Mouse (Mus musculus): ENCODE results near the gene Rnf187. TPM values are rescaled to one million over a fixed set of nuclear protein-coding genes. Genes with fewer than 3 reads are reported as not detected.

Gene Rnf187
- 100 to 1,000 TPM; 150 to 151 TPM for total RNA-seq (2021)
- long read RNA-seq, experiment 1, transcript Rnf187-201 (4 exons, 1,949 nt): major isoform, 412 of 454 reads
- long read RNA-seq, experiment 1, partial matches to known transcripts: 18 of 454 reads
- long read RNA-seq, experiment 1, other reads (novel, unspliced or antisense): 24 of 454 reads
- long read RNA-seq, experiment 2, transcript Rnf187-201 (4 exons, 1,949 nt): major isoform, 367 of 428 reads
- long read RNA-seq, experiment 2, partial matches to known transcripts: 14 of 428 reads
- long read RNA-seq, experiment 2, other reads (novel, unspliced or antisense): 47 of 428 reads

DNA sequence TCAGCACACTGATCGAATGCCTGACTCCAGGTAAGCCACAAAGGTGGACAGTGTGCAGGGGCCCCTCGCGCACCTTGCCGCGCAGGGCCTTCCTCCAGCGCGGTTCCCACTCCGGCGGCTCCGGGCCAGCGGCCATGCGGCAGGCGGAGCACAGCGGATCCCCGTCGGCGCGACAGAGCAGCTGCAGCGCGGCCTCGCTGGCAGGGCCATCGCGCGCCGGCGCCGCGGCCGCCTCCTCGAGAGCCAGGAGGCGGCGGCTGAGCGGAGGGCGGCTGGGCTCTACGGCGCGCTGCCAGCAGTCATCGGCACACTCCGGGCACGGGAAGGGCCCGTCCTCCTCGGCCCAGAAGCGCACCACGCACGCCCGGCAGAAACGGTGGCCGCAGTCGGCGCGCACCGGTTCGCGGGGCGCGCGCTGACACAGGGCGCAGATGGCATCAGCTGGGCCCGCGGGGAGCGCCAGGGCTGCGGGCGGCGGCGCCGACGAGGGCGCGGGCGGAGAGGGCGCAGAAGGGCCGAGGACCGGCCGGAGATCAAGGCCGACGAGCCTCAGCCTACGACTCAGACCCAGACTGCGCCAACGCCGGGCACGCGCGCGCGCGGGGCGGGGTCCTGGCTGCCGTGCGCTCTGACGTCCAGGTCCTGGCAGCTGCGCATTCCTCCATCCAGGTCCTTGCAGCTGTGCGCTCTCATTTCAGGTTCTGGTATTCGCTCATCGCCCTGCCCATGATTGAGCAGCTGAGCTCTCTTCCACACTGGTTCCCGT, at the start of gene Rnf187:
TSS of gene Rnf187 (minus strand) at position 595 of the 766 bp plus-strand sequence.
- intact Hi-C loops (cut with DNase I): no loop called here
- DNase-seq: peak; percentile 93

DNA sequence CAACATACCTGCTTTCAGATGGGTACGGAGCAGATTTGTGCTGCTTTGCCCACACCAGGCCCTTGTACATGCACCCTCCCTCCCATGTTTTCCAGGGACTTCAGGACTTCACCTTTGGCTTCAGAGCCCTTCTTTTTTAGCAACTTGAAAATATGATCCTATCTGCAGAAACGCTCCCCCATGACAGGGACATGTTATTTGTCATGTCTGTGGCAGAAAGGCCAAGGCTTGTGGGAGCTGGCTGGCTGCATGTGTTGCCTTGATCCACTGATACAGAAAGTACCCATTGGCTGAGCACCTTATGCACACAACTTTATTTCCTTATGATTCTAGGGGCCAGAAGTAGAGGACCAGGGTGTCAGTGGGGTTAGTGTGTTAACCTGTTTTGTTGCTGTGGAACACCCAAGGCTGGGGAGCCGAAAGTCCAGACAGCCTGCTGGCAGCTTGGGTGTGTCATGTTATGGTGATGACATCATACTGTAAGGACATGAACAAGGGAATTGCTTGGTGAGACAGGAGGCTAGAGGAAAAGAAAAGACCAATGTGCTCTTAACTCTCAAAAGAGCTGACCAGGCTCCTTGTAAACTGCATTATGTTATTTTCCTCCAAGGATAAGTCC, 46.7 kb upstream of the Rnf187 start:
- intact Hi-C loops (cut with DNase I): no loop called here
- no peak for DNase-seq

DNA sequence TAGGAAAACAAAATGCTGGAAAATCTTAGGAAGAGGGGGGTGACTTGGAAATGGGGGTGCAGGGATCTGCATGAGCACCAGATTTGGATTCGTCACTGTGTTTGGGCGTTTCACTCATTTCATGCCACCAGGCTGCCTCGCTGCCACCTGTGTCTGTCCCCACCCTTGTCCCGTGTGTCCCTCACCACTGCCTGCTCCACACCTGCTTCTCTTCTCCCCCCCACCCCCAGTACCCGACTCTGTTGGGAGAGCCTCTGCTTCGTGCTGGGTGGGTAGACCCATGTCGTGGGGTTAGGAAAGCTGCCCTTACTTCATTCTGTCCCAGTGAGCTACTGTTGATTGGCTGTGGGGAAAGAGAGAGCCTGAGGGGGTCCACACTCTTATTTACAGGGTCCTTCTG, 45.9 kb upstream of the Rnf187 start:
- intact Hi-C loops (cut with DNase I): no loop called here
- DNase-seq: no peak

GRCm38 (mm10) chr11:58983691-58984341, 45.1 kb upstream of the Rnf187 start:
- DNase-seq: no peak

GRCm38 (mm10) chr11:58982471-58983097, 43.9 kb upstream of the Rnf187 start:
- DNase-seq: no peak
- intact Hi-C loops (cut with DNase I): no loop called here

More at GRCm38 (mm10) chr11:58983691-58984341, 45.1 kb upstream of the Rnf187 start:
- intact Hi-C loops (cut with DNase I): no loop called here

DNA sequence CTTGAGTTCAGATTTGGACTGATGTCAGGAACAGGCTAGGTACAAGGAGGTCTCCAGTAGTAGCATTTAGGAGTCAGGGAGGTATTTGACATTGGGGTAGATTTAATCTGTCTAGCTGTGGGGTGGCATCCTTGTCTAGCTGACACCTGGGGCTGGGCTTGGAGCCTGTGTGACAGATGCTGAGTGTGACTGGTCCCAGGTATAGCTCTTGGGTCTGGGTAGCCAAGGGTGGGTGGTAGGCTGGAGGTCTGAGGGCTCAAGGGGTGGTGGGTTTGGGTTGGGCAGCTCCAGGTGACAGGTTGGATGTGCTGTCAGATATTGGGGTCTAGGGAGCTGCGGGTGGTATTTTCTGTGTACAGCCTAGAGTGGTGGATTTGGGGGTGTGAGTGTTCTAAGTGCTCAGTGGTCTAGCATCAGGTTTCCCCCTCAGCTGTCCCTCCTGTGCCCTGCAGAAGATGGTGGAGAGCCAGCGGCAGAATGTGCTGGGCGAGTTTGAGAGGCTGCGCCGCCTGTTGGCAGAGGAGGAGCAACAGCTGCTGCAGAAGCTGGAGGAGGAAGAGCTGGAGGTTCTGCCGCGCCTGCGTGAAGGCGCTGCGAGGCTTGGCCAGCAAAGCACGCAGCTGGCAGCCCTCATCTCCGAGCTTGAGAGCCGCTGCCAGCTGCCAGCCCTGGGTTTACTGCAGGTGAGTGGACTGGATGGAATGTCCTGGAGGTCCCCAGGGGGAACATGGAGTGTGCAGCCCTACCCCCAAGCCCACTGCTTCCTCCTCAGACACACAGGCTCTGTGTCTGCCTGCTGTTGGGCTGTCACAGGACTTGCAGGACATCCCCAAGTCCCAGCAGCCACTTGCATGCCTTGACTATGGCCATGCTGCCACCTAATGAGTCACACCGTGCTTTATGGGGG, 43.1 kb upstream of the Rnf187 start:
- intact Hi-C loops (cut with DNase I): no loop called here
- peak; percentile 79 to 84 for DNase-seq

DNA sequence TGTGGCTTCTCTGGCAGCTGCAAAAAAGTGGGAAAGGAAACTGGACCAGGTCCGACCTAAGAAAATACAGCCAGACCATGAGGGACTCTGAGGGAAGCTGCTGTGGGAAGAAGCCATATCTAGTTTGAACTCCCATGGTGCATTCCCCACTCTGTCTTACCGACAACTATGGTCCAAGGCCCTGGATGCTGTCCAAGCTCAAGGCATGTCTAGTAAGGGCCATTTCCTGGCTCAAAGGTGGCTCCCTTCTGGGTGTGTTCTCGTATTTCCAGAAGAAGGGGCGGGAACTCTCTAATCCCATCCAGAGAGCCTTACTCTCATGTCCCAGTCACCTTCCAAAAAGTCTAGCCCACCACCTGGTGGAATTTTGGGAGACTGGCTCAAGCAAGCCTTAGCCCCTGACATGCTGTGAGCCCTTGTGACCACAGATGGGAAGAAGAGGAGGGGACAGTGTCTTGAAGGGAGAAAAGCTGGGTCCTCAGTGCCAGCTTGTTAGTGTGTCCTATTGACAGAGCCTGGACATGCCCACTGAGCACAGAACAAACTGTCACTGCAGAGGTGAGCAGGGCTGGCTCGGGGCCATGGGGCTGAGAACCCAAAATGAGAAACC, 41.8 kb upstream of the Rnf187 start:
- intact Hi-C loops (cut with DNase I): no loop called here
- no peak for DNase-seq

GRCm38 (mm10) chr11:58979661-58980060, 40.9 kb upstream of the Rnf187 start:
- intact Hi-C loops (cut with DNase I): no loop called here
- DNase-seq: no peak

GRCm38 (mm10) chr11:58979183-58979582, 40.5 kb upstream of the Rnf187 start:
- intact Hi-C loops (cut with DNase I): no loop called here
- DNase-seq: no peak

DNA sequence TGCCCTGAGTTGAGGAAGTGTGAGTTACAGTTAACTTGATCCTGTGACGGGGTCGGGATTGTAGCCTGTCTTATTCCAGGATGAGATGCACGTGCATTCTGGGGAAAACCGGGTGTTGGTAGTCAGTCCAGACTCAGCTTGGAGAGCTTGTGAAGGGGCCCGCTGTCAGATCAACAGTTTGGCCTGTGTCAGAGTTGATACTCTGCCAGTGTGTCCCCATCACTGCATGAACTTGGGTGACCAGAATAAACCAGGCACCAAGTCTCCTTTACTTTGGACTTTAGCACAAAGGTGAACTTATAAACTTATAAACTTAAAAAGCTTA, 40.0 kb upstream of the Rnf187 start:
- DNase-seq: no peak
- intact Hi-C loops (cut with DNase I): no loop called here

GRCm38 (mm10) chr11:58978027-58978705, 39.5 kb upstream of the Rnf187 start, which contains the start of gene Trim11:
Gene Trim11 (plus strand): TSS chr11:58978093.
- intact Hi-C loops (cut with DNase I): no loop called here
- peak; percentile 58 to 59 for DNase-seq

- intact Hi-C loops (cut with DNase I): no loop called here
- DNase-seq: no peak
These were observed 38.9 kb upstream of the Rnf187 start for GRCm38 (mm10) chr11:58977607-58978026.

GRCm38 (mm10) chr11:58977150-58977549, 38.4 kb upstream of the Rnf187 start:
- DNase-seq: no peak
- intact Hi-C loops (cut with DNase I): no loop called here

- intact Hi-C loops (cut with DNase I): loop anchor here (5.0 kb wide), 1 partner anchor 38 kb away; no protein-coding TSS in a partner anchor
- no peak for DNase-seq
These were observed 35.7 kb upstream of the Rnf187 start for GRCm38 (mm10) chr11:58974414-58974813.

GRCm38 (mm10) chr11:58971796-58972195, 33.1 kb upstream of the Rnf187 start:
- intact Hi-C loops (cut with DNase I): loop anchor here (5.0 kb wide), 1 partner anchor 41 kb away; no protein-coding TSS in a partner anchor
- DNase-seq: no peak

DNA sequence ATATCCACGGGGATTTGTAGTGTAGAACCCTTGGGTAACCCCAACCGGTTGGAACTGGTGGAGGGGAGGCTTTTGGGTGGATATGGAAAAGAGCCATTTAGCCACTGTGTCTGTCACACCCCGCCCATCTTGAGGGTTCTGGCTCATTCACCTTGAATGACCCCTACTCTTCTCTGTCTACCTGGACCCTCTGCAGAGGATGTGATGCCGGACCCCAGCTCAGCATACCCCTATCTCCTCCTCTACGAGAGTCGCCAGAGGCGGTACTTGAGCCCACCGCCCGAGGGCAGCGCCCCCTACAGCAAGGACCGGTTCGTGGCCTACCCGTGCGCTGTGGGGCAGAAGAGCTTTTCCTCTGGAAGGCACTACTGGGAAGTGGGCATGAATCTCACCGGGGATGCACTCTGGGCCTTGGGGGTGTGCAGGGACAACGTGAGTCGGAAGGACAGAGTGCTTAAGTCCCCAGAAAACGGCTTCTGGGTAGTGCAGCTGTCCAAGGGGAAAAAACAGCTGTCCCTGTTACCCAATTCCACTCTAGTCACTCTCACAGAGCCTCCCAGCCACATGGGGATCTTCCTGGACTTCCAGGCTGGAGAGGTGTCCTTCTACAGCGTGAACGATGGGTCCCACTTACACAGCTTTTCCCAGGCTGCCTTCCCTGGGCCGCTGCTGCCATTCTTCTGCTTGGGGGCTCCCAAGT, 32.3 kb upstream of the Rnf187 start:
- DNase-seq: no peak
- intact Hi-C loops (cut with DNase I): loop anchor here (5.0 kb wide), 1 partner anchor 41 kb away; no protein-coding TSS in a partner anchor

- intact Hi-C loops (cut with DNase I): loop anchor here (5.0 kb wide), 1 partner anchor 43 kb away; no protein-coding TSS in a partner anchor
- DNase-seq: no peak
These were observed 30.9 kb upstream of the Rnf187 start for GRCm38 (mm10) chr11:58969659-58970058.

DNA sequence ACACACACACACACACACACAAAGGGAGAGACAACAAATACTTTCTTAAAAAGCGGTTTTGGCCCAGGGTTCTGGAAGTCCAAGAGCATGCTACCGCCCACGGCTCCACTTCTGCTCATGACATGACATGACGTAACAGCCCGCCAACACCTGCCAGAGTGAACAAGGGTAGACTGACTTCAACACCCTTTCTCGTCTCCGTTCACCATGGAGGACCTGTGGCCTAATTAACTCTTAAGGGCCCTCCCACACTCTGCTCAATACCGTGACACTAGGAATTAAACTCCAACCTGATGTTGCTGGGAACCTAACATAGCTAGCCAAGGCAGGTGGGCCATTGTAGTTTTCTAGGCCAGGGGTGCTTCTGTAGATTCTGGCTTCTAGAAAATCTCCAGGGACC, 30.3 kb upstream of the Rnf187 start:
- DNase-seq: no peak
- intact Hi-C loops (cut with DNase I): no loop called here

All from heart, postnatal 14 days (tissue).